Mouse (Mus musculus) embryo, embryonic 10.5 days (tissue): ENCODE measurements around the gene Phldb2.

ENCODE experiments used
- DNase-seq: peaks from one replicate; pipeline ENCODE4 v3.0.0-alpha.2; 2015; ENCODE audit warnings: low spot score

Phldb2 gene

DNA sequence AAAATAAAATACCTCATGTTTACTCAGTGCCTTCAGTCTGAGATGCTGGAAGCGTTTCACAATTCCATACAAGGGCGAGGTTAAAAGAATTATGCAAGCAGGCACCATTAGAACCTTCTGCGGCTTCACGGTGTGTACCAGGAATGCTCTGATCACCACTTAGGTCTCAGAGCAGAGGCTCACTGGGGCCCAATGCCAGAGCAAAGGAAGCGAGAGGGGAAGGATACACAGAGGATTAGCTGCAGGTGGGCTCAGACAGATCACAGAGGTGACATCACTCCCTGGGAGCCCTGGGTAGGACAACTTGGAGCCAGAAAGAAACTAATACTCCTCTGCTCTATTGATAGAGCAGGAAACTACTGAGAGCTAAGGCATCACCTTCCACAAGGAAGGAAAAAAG lies 162.1 kb downstream of the Phldb2 start:
- DNase-seq, result no peak

DNA sequence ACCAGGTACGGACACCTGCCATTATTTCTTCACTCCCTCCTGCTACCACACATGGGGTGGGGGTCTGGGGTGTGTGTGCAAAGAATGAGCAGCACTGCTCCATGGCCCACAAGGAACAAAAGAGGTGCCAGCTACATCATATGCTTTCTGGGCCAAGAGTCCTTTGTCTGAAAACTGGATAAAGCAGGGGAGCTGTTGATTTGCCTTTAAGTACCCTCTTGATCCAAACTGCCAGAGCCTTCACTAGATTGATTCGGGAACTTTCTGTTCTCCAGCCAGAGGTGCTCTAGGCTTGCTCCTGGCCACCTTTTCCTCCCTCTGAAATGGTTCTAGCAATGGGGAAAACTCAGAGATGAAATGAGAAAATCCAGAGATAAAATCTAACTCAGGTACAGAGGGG lies 164.1 kb downstream of the Phldb2 start:
- DNase-seq, result no peak

DNA sequence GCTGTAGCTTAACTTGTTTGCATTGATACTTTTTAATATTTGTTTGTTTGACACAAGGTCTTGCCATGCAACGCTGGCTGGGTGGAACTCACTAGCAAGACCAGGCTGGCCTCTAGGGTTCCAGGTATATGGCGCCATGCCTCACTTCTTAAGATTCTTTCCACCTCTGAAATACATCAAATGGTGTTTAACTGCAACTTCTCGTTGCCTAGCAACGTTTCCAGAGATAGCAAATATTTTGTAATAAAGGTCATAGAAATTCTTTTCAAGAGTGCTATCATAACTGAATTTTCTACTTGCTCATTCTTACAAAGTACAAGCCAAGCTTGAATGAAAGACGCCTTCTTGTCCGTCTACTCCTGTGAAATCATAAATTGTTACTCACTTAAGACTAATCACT lies 165.7 kb downstream of the Phldb2 start:
- DNase-seq, result no peak

DNA sequence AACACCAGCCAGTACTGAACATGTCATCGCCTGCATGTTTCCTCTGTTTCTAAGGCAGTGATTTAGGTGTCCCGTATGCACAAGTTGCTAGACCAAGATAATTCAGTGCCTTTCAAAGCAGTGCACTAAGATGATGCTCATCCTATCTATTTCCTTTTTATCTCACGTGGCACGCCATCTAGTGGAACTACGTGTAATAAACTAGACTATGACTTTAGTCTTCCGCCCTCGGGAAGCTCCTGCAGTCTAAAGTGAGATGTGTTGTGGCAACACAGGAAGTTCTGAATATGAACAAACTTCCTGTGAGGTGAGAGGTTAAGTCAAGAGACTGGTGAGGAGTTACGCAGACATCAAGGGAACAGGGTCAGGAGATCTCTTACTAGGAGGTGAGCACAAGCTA lies 166.8 kb downstream of the Phldb2 start:
- DNase-seq, result peak; percentile 49

DNA sequence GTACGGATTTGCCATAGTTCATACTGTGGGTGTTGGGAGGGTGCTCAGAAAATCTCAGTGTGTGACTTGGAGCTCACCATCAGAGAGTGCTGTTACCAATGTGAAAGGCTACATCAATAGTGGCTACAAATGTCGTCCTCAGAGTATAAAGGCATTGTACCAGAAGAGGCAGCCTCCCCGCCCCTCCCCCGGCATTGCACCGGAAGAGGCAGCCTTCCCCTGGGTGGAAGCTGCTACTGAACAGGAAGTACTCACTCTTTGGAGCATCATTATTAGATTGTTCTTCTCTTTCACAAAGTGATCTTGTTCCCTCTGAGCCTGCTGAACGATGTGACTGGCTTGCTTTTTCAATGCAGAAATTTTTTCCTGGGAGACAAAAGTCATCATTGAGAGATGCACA lies 173.4 kb downstream of the Phldb2 start:
- DNase-seq, result no peak

DNA sequence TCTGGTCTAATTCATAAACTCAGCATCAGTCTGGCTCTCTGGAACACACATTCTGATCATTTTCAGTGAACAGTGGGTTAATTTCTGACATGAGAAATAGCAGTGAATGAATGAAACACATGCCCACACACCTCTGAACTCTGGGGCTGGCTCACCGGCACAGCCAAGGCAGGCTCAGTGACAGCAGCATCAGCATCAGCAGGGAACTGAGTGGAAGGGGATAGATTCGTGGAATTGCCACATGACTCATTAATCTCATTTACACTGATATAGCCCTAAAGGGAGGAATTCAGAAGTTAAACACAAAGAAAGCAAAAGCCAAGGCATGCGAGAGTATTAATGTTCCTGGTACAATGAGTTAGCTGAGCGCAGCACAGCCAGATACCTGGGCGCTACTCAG lies 178.6 kb downstream of the Phldb2 start:
- DNase-seq, result no peak

DNA sequence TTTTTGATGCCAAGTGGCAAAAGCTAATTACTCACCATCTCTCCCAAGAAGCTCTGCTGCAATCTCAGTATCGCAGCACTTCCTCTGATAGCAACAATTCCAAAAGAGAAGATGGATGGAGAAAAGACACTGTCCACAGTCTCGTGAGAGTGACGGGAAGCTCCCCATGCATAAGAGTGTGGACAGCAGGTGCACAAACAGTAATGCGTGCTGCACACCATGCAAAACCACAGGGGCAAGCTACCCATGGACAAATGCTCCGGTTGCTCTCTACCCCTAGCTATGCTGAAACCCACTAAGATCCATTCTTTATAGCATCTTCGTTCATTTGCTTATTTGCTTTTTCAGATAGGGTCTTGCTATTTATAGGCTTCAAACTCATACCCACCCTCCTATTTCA lies 182.5 kb downstream of the Phldb2 start:
- no peak for DNase-seq

DNA sequence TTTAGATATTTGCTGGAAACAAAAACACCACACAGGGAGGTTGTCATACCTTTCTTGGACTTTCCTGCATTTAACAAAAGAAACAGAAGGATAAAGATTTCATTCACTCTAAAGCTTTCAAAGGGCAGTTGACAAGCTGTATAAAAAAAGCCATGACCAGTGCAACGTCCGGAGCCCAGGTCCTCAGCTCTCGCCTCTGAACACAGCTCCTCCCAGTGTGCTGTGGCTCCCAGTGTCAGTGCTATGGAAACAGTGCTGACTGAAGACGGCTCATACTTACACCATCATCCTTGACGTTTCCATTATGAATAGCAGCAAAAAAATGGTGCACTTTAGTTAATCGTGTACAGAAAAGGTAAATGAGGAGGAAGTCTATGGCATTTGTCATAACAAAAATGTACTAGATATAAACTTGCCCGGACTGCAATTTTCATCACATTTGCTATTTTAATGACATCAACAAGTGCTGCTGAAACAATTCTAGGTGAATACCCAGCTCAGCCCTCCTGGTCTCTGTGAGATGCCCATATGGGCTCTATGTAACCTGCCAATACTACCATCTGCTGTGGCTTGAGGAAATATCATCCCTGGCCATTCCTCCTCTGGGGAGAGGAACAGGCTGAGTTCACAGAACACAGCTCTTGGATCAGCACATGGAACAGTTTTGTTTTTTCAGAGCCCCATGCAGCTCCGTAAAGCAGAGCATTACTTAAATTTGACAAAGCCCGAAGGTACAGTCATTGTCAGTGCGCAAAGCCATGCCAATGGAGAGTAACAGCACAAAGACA lies 185.4 kb downstream of the Phldb2 start:
- no peak for DNase-seq

DNA sequence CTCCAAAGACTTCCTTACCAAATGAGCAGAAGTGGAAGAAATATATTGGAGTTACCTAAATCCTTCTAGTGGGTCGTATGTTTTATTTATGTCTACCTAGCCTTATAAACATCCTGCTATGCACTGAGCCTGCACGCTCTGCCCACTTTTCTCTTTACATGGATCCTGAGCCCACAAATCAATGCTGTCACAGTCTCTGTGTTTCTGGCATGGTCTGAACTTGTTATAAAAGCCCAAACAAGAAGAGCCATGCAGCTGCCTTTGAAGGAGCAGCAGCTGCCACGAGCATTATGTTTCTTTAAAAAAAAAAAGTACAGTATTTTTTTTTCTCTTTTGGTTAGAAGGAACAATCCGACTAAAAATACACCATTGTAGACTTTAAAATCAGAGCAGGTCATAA lies 186.0 kb downstream of the Phldb2 start:
- DNase-seq, result no peak

DNA sequence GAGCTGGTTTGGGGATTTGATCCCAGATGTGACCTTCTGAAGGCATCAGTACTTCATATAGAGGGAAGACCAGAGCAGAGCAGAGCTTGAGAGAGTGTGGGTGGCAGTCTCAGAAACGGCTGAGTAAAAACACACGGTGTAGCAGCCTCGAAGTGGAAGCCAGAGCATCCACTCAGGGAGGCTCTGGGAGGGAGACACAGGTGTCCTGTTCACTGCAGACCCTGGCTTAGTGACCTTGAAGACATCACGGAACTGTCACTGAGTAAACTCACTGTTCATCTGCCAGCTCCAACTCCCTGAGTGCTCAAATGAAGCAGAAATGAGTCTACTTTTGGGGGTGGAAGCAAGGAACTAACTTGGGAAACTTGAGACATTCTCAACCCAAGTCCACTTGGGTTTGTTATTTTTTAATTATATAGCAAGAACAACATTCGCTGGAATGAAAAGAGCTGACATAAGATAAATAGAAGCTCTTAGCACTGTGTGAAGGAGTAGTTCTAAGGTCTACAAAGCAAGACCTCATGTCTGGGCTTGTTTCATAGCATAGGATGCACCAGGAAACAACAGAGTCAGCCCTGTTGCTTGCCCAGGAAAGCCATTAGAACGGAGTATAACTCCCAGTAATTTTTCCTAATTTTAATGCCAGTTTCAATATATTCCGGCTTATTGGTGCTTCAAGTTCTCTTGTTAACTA lies 187.4 kb downstream of the Phldb2 start:
- DNase-seq, result no peak

DNA sequence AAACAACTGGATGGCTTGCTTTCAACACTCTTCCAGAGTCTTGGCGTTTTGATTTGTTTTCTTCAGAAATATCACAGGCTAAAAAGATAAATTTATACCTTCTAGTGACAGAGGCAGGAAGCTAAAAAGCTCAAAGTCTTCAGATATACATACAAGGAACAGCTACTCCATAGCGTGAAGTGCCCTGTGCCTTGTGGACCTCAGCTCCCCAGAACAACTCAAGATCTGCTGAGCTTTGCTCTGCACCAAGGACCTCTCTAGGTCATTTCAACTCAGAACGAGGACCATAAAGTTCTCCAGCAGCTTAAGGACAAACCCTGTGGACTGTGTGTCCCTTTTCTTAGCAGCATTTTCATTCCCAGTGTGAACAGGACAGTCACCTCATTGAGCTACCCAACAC lies 188.3 kb downstream of the Phldb2 start:
- DNase-seq, result no peak

DNA sequence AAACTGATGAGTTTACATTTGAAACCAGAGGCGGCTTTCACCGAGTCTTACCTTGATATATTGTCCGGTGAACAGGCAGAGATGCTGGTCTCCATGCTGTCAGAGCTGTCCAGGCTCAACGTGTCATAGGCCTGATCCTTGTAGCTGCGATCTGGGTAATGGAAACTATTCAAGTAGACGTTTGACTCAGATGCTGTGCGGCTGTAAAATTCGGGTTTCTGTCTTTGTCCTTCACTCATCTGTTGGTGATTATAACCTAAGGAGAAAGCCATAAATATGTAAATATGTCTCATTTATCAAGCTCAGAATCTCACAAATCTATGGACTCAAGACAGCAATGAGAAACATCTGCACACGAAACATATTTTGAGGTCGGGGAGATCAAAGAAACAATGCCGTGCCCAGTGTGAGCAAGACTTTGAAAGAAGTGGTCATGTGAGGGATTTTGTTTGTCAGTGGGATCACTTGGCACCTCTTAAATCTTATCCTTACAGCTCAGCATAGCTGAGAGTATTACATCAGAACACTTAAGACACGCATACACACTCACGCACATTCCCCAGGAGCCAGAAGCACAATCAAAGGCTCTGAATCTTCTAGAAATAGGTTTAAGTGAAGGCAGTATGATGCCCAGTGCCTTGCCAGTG lies 190.4 kb downstream of the Phldb2 start:
- DNase-seq, result peak; percentile 50

DNA sequence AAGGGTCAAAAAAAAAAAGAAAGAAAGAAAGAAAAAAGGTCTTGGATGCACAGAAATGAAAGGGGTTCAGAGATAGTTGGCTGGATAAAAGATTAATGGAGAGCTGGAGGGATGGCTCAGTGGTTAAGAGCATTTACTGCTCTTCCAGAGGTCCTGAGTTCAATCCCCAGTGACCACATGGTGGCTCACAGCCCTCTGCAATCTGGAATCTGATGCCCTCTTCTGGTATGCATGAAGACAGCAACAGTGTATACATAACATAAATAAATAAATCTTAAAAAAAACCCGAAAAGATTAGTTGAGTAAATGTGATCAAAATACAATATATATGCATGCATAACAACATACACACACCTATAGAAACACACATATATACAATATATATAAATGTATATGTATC lies 192.0 kb downstream of the Phldb2 start:
- DNase-seq, result no peak

DNA sequence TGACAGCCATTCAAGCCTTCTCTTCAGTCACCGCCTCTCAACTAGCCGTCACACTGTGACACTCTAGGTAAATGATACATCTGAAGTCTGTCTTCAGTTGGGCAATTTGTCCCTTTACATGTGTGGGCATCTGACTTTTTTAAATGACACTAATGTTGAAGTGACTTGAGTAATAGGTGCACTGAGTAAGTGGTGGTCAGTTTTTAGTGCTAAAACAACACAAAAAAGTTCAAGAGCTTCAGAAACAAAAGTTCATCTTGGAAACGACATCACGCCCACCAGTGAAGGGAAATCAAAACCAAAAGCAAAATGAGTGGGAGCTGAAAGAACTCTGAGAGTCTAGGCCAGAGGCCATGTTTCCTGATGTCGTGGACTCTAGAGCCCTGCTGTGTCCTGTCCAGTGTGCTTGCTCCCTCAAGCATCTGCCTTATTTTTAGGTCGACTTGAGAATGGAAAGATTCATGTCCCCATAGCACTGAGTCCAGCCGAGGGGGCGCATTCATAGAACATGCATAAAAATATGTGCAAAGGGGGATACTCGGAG lies 194.6 kb downstream of the Phldb2 start:
- no peak for DNase-seq

DNA sequence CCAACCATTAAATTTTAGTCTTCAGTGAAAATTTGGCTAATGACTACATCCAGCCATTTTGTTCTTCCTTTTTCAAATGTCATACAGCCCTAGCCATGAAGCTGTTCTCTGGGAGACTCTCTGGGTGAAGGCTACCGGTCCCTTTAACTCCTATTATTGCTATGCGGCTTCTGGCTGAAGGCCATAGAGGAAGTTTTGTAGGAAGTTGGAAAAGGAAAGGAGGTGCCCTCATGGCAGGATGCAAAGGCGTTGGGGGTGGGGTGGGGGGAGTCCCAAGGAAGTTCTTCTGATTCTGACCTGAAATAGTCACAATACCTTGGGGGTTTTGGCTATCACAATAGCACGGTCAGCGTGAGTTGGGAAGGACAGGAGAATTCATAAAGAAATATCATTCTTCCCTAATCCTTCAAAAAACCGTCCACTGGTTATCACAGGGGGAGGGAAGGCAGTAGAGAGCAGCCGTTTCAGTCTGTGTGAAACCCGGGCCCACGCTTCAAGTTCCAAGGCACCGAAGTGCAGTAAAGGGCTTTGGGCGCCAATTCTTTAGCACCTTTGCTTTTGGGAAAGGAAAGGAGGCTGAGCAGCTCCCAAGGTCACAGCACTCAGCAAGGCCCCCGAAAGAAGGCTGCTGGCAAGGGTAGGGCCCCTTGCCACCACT lies 195.8 kb downstream of the Phldb2 start:
- no peak for DNase-seq

DNA sequence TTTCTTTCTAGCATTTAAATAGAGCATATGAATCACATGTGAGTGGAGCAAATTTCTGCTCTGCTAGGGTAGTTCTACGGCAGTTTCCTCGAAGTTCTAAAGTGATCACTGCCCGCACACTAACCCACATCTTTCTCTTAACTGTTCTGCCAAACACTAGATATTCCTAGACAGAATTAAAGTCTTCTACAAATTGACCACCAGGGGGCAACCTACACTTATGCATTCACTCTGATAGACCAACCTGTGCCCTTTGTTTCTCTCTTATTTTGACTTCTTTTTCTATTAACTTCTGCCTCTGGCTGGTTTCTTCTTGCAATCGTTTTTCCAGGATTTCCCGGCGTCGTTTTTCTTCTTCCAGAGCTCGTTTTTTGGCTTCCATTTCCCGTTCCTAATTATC lies 196.5 kb downstream of the Phldb2 start:
- DNase-seq, result peak; percentile 89

DNA sequence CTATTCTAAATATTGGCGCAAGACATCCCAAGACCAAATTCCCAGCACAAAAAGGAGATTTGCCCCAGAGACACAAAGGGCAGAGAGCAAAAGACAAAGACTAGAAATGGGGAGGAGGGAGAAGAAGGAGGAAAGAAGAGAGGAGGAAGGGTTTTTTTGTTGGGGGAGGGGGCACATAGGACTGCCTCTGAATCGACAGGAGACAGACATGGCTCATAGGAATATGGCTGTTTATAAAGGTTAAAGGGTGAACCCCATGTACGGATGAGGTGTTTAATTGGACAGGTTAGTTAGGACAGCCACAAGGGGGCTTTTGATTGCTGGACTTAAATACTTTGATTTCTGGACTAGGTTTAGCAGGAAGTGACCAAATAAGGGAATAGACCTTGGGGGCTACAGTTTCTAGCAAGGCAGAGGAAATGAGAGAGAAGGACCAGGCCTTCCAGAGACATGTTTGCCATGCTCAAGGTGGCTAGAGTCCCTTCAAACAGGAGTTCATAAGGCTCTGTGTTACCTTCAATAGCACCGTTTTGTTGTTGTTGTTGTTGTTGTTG lies 209.7 kb downstream of the Phldb2 start:
- DNase-seq, result peak; percentile 30

DNA sequence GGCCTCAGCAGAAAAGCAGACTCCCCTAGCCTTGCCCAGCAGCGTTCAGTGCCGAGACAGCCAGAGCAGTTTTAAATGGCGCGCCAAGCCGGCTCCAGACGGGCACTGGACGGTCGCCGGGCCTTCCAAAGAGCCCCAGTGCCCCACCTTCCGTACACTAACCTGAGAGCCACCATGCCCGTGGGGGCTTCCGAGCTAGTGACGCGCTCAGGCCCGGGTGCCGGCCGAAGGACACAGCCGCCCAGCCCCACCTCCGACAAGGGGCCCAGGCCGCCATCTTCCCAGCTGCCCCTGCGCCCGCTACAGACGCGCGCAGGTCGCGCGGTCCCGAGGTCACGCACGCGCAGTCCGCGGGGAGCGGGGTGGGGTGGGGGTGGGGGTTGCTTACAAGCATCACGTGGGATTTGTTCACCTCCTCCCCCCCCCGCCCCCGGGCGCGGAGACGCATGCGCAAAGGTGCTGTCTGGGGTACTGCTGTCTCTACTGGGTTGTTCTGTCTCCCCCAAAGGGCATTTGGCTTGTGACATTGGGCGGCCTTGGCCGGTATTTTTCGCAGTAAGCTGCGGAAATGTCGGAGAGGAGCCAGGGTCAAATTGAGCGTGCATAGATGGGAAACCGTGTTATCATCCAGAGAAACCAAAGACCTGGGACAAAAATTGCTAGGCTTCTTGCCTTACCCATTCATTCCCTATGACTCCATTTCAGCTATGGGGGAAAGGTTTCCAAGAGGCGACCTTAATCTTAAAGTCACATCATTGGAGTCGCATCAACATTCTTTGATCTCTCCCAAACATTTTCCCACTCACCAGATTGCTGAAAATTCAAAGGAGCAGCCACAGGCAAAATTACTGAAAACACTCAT lies 210.6 kb downstream of the Phldb2 start, which contains the start of gene Abhd10:
Abhd10 (minus strand) TSS at position 341 of the 862 bp plus-strand sequence.
- DNase-seq, result peak; percentile 95

DNA sequence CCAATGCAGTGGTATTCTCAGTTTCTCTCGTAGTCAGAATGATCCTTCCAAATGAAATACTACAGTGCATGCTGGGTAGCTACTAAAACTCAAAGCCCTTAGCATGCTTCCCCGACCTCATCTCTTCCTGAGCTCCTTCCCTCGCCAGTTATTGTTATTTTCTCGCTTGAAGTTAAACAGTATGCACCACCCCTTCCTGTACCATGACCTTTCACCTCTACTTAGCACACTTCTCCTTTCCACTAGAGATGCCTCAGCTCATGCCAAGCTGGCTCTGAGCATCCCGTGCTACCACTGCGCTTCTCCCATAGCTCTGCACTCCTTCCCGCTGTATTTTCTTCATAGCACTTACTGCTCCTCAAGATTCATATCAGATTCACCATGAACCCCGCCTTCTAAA lies 215.5 kb downstream of the Phldb2 start:
- DNase-seq, result no peak

DNA sequence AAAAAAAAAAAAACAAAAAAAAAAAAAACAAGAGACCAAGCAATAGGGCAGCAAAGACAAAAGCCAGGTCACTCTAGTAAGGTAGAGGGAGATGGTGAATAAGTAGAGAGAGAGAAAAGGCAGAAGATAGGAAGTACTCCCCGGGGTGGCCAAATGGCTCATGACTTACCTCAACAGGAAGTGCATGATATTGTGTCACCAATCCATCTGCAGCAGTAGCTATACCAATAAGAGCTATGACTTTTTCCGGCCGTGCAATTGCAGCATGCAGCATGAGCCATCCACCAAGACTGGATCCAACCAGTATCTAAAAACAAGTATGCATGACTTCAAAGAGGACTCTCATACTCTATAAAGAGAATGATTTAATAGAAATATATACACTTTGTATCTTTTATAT lies 216.7 kb downstream of the Phldb2 start:
- DNase-seq, result no peak

DNA sequence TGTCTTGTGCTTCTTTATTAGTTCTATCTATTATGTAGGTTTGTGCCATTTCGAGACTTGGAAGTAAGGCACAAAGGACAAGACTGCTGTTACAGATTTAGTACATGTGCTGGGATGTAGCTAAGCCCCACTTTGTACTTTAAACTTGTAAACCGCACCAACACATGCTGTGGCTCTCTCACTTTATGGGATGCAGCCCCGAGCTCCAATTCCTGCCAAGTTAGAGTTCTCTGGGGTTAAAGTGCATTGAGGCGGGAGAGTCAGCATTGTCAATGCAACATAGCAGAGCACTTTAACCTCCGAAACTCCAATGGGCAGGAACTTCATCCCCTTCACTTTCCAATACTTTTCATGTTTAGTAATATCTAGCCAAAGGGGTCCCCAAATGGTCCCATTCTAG lies 224.2 kb downstream of the Phldb2 start:
- no peak for DNase-seq
